Mouse (Mus musculus): ENCODE data around the gene Mllt6.
"Not testable (repeated sequence)": the region's sequence is repeated elsewhere in the genome, so short reads cannot be mapped to it uniquely, and the experiment has no call there.

DNA sequence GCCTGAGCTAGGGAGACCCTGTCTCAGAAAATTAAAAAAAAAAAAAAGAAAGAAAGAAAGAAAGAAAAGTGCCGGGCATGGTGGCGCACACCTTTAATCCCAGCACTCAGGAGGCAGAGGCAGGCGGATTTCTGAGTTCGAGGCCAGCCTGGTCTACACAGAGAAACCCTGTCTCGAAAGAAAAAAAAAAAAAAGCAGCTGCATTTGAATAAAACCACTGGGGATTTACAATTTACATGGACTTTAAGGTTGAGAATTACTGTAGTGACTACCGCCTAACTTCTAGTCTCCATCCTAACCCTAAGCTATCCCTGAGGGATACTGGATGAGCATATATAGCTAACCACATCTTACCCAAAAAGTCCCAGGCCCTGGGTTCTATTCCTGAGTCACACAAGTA, 5.2 kb upstream of the Mllt6 start:
- TF ChIP-seq POLR2A (IDR thresholded peaks at IDR 0.05; ENCODE audit: borderline replicate concordance, insufficient read depth, low read length); CTCF (IDR thresholded peaks at IDR 0.05; ENCODE audit: borderline replicate concordance, insufficient read depth, low read depth, low read length): not testable (repeated sequence)

Measured in cerebellum, adult 2 months (tissue).